Mouse (Mus musculus) hindbrain, postnatal 0 days (tissue): ENCODE measurements around the gene Adh1. TPM values are rescaled to one million over a fixed set of nuclear protein-coding genes. Genes with fewer than 3 reads are reported as not detected.

Experiments
- ATAC-seq: fragments of 200-750 bp; cut with Nextera tagmentation; 2 replicates; pipeline ENCODE4 v1.8.0; 2017; ENCODE audit warnings: mild to moderate bottlenecking, moderate TSS enrichment, moderate library complexity
- DNase-seq: peaks from one replicate; pipeline ENCODE4 v3.0.0-alpha.2; 2015; ENCODE audit warnings: low spot score
- H3K27ac ChIP-seq: fragments of 300-500 bp; sonication (generic); 2 replicates; pipeline ENCODE4 v1.5.1; 2014; ENCODE audit warnings: mild to moderate bottlenecking
- H3K27me3 ChIP-seq: fragments of 300-500 bp; sonication (generic); 2 replicates; pipeline ENCODE4 v1.6.1; 2014; ENCODE audit warnings: low read length, mixed read lengths; ENCODE audit not compliant: insufficient read depth
- H3K36me3 ChIP-seq: fragments of 300-500 bp; sonication (generic); 2 replicates; pipeline ENCODE4 v1.6.1; 2014; ENCODE audit warnings: low read length, mixed read lengths; ENCODE audit not compliant: insufficient read depth
- H3K4me1 ChIP-seq: fragments of 300-500 bp; sonication (generic); 2 replicates; pipeline ENCODE4 v1.6.1; 2014; ENCODE audit warnings: antibody characterized with exemption, low read length, mixed read lengths; ENCODE audit not compliant: insufficient read depth
- H3K4me2 ChIP-seq: fragments of 300-500 bp; sonication (generic); 2 replicates; pipeline ENCODE4 v1.6.1; 2014; ENCODE audit warnings: low read depth, mild to moderate bottlenecking, low read length, moderate library complexity, mixed read lengths
- H3K4me3 ChIP-seq: fragments of 300-500 bp; sonication (generic); 2 replicates; pipeline ENCODE4 v1.5.1; 2014; ENCODE audit warnings: low read length
- H3K9ac ChIP-seq: fragments of 300-500 bp; sonication (generic); replicated peaks from 2 replicates; pipeline ENCODE4 v1.6.1; 2014; ENCODE audit warnings: mild to moderate bottlenecking, low read length, moderate library complexity, mixed read lengths
- H3K9me3 ChIP-seq: fragments of 300-500 bp; sonication (generic); 2 replicates; pipeline ENCODE4 v1.6.1; 2016; ENCODE audit warnings: low read length, mixed read lengths
- CTCF ChIP-seq: IDR thresholded peaks from 2 replicates; pipeline ENCODE4 v1.5.1; 2016; ENCODE audit warnings: antibody characterized with exemption, control low read depth, low read depth
- WGBS: fragments of 180-500 bp; shearing (Covaris S2); extraction: QIAGEN DNeasy Blood & Tissue Kit; methylation state at CpG from one replicate; pipeline ENCODE4 v1.1.7; 2014; 5-methylcytosine and 5-hydroxymethylcytosine counted together
- polyA plus RNA-seq: library from polyadenylated mRNA; unstranded; fragments of >200 nt; fragmentation: Nextera tagmentation; extraction: Ambion mirVana; gene quantifications from 2 replicates; pipeline ENCODE4 v1.2.1, GENCODE M21; 2015
- total RNA-seq: library from RNA; depleted of rRNA; stranded (reverse); fragments of >200 nt; gene quantifications from 2 replicates; pipeline ENCODE4 v1.2.3, GENCODE M21; 2014

Adh1 gene
- total and polyA plus RNA-seq, 2 experiments from 2014 or later: 1.3 to 4.5 TPM

GRCm38 (mm10) chr3:138262568-138262967 is 1.8 kb downstream of the Adh1 start:
- no peaks in the 10 kb centered on the region for H3K4me1 ChIP-seq
- no peak overlapping the region for H3K27ac ChIP-seq
- no peak for ATAC-seq
- no peak for DNase-seq
- no peaks in the 10 kb centered on the region for H3K27me3 ChIP-seq
- H3K9ac ChIP-seq: no peak overlapping the region
- no peaks in the 10 kb centered on the region for H3K9me3 ChIP-seq
- no peak overlapping the region for H3K4me2 ChIP-seq
- no peak overlapping the region for H3K4me3 ChIP-seq
- H3K36me3 ChIP-seq: no peaks in the 10 kb centered on the region
- 74% methylated on average over 4 of the region's 4 CpGs for WGBS
- TF ChIP-seq CTCF: no peak

GRCm38 (mm10) chr3:138263154-138263930 is 2.6 kb downstream of the Adh1 start:
- DNase-seq (no peak), ATAC-seq (no peak)
- Histone ChIP-seq H3K36me3 (no peaks in the 10 kb centered on the region), H3K9ac (no peak overlapping the region), H3K4me1 (no peaks in the 10 kb centered on the region), H3K4me3 (no peak overlapping the region), H3K9me3 (no peaks in the 10 kb centered on the region), H3K4me2 (no peak overlapping the region), H3K27me3 (no peaks in the 10 kb centered on the region), H3K27ac (no peak overlapping the region)
- WGBS: 87% methylated on average over 5 of the region's 5 CpGs
- TF ChIP-seq CTCF: no peak

- DNase-seq (no peak), ATAC-seq (no peak)
- H3K9me3 ChIP-seq: no peaks in the 10 kb centered on the region
- H3K27me3 ChIP-seq: no peaks in the 10 kb centered on the region
- H3K4me3 ChIP-seq: no peak overlapping the region
- no peak overlapping the region for H3K9ac ChIP-seq
- H3K27ac ChIP-seq: no peak overlapping the region
- H3K36me3 ChIP-seq: no peaks in the 10 kb centered on the region
- H3K4me1 ChIP-seq: no peaks in the 10 kb centered on the region
- 53% methylated on average over 3 of the region's 3 CpGs for WGBS
- TF ChIP-seq CTCF: no peak
- no peak overlapping the region for H3K4me2 ChIP-seq
Measured at GRCm38 (mm10) chr3:138264648-138265047, 3.9 kb downstream of the Adh1 start.

GRCm38 (mm10) chr3:138270507-138270906 is 9.7 kb downstream of the Adh1 start:
- no peak for DNase-seq
- no peak for TF ChIP-seq CTCF
- Histone ChIP-seq H3K27ac (no peak overlapping the region), H3K4me1 (no peaks in the 10 kb centered on the region), H3K4me3 (no peak overlapping the region), H3K27me3 (no peaks in the 10 kb centered on the region), H3K4me2 (no peak overlapping the region), H3K9ac (no peak overlapping the region), H3K9me3 (no peaks in the 10 kb centered on the region), H3K36me3 (no peaks in the 10 kb centered on the region)
- 23% methylated on average over 1 of the region's 1 CpGs for WGBS
- ATAC-seq: no peak

- no peak overlapping the region for H3K4me3 ChIP-seq
- no peaks in the 10 kb centered on the region for H3K27me3 ChIP-seq
- no peaks in the 10 kb centered on the region for H3K36me3 ChIP-seq
- no peak for TF ChIP-seq CTCF
- no peak overlapping the region for H3K9ac ChIP-seq
- no peaks in the 10 kb centered on the region for H3K4me1 ChIP-seq
- H3K4me2 ChIP-seq: no peak overlapping the region
- H3K27ac ChIP-seq: no peak overlapping the region
- DNase-seq: no peak
- H3K9me3 ChIP-seq: no peaks in the 10 kb centered on the region
- no peak for ATAC-seq
- WGBS: 96% methylated on average over 2 of the region's 2 CpGs
Measured at GRCm38 (mm10) chr3:138271297-138271696, 10.5 kb downstream of the Adh1 start.

GRCm38 (mm10) chr3:138273080-138273479 is 12.3 kb downstream of the Adh1 start:
- Histone ChIP-seq H3K9ac (no peak overlapping the region), H3K4me1 (no peaks in the 10 kb centered on the region), H3K27me3 (no peaks in the 10 kb centered on the region), H3K9me3 (no peaks in the 10 kb centered on the region), H3K4me3 (no peak overlapping the region), H3K27ac (no peak overlapping the region), H3K36me3 (no peaks in the 10 kb centered on the region), H3K4me2 (no peak overlapping the region)
- no peak for TF ChIP-seq CTCF
- DNase-seq (no peak), ATAC-seq (no peak)
- WGBS: 92% methylated on average over 7 of the region's 7 CpGs

GRCm38 (mm10) chr3:138275100-138275499 is 14.3 kb downstream of the Adh1 start:
- no peak overlapping the region for H3K4me2 ChIP-seq
- no peak overlapping the region for H3K9ac ChIP-seq
- no peaks in the 10 kb centered on the region for H3K27me3 ChIP-seq
- no peaks in the 10 kb centered on the region for H3K4me1 ChIP-seq
- 91% methylated on average over 3 of the region's 3 CpGs for WGBS
- DNase-seq (no peak), ATAC-seq (no peak)
- no peaks in the 10 kb centered on the region for H3K36me3 ChIP-seq
- no peak overlapping the region for H3K4me3 ChIP-seq
- no peak for TF ChIP-seq CTCF
- no peak overlapping the region for H3K27ac ChIP-seq
- H3K9me3 ChIP-seq: no peaks in the 10 kb centered on the region
